Mouse (Mus musculus) embryonic fibroblast, embryonic 13.5 days (primary cell): ENCODE results near the gene 2810408A11Rik.

Source experiments
- CTCF ChIP-seq: IDR thresholded peaks from 2 replicates; pipeline ENCODE4 v1.5.1; 2011; ENCODE audit warnings: mild to moderate bottlenecking, control low read depth, low read length, moderate library complexity, borderline replicate concordance; ENCODE audit not compliant: insufficient read depth
- POLR2A ChIP-seq: IDR thresholded peaks from 2 replicates; pipeline ENCODE4 v1.6.1; 2011; ENCODE audit warnings: low read depth, mild to moderate bottlenecking, control low read depth, low read length, moderate library complexity

DNA sequence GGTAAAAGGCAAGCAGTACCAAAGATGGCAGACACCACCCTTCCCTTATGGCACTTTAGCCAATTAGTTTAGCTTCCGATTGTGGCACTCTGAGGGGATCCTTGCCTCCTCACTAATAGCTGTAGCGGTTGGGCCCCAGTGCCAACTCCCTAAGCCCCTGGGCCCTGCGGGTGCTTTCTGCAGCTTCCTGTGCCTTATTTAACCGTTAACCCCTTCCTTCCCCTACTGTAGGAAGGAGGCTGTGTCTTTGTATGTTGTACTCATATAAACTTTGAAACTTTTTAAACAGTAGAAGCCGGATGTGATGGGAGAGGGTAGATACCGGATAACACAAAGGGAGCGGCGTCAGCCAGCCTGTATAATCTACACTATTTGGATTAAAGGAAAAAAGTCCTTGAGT is 50.0 kb downstream of the 2810408A11Rik start:
- TF ChIP-seq CTCF (no peak), POLR2A (no peak)
